Mouse (Mus musculus): ENCODE results near the gene Car4.

DNA sequence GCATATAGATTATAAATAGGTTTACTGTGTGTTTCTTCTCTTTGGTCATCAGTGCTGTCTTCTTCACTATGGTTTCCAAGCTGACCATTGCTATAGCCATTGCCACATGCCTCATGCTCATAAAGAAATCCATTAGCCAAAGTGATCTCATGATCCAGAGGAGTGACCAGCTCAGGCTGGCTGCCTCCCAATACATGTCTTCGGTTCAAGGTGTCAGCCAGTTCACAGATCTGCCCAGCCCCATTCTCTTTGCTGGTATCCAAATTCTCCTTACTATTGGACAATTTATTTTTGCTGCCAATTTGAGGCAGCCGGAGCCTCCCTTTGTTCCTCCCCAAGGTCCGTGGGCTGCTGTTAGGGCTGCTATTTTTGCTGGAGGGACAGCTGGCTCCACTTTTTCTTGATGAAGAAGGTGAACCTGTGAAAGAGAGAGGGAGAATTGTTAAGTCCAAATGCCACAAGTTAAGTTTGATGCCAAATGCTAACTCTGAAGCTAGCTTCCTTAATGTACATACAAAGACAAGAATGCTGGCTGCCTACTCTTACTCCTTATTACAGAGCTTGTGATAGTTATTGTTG is 30.8 kb downstream of the Car4 start:
- no peak for TF ChIP-seq MAX (IDR thresholded peaks at IDR 0.05)
- TF ChIP-seq CTCF (IDR thresholded peaks at IDR 0.05; ENCODE audit: control insufficient read depth, insufficient read depth, insufficient read length): no peak
- no peak for TF ChIP-seq MYOG (IDR thresholded peaks at IDR 0.05; ENCODE audit: control insufficient read depth, extremely low read depth, insufficient read length)
- TF ChIP-seq MYOD1 (IDR thresholded peaks at IDR 0.05; ENCODE audit: control insufficient read depth, insufficient read length, low read depth): no peak
- TF ChIP-seq CEBPB (IDR thresholded peaks at IDR 0.05; ENCODE audit: low read depth): no peak
- no peak for TF ChIP-seq USF1 (IDR thresholded peaks at IDR 0.05; ENCODE audit: low read depth)
- TF ChIP-seq FOSL1 (IDR thresholded peaks at IDR 0.05; ENCODE audit: insufficient read depth, low read length, poor library complexity, severe bottlenecking): no peak
